Mouse (Mus musculus): ENCODE results near the gene Mrpl34. TPM values are rescaled to one million over a fixed set of nuclear protein-coding genes. Genes with fewer than 3 reads are reported as not detected.

Mrpl34 gene
- polyA plus RNA-seq, 1 experiment from 2014 or later, result 123 TPM

GRCm38 (mm10) chr8:71505979-71506378, 41.2 kb downstream of the Mrpl34 start:
- ATAC-seq (ENCODE audit: low read depth) (no peak), DNase-seq (ENCODE audit: low spot score) (no peak)
- Histone ChIP-seq H3K27ac (replicated peaks; ENCODE audit: low read depth, low read length) (no peak overlapping the region), H3K4me3 (ENCODE audit: low read depth, low read length) (no peak overlapping the region), H3K9me3 (ENCODE audit: control insufficient read depth, low read length) (no peaks in the 10 kb centered on the region), H3K27me3 (replicated peaks; ENCODE audit: control insufficient read depth, insufficient read depth, low read length) (peaks cover 40% of the 10 kb centered on the region), H3K36me3 (ENCODE audit: control insufficient read depth, insufficient read depth, low read length) (no peaks in the 10 kb centered on the region), H3K9ac (ENCODE audit: low read depth, low read length) (no peak overlapping the region), H3K4me1 (ENCODE audit: control insufficient read depth, insufficient read depth, low read length) (no peaks in the 10 kb centered on the region), H3K4me2 (ENCODE audit: low read depth, low read length) (no peak overlapping the region)
- 73% methylated on average over 4 of the region's 4 CpGs for WGBS

- peak overlapping the region; percentile 42; the same call in 1 of the 2 replicates for H3K9ac ChIP-seq (ENCODE audit: low read depth, low read length)
- peaks cover 40% of the 10 kb centered on the region for H3K27me3 ChIP-seq (replicated peaks; ENCODE audit: control insufficient read depth, insufficient read depth, low read length)
- peak overlapping the region; percentile 43 for H3K4me3 ChIP-seq (ENCODE audit: low read depth, low read length)
- peak; percentile 81 for ATAC-seq (ENCODE audit: low read depth)
- no peaks in the 10 kb centered on the region for H3K36me3 ChIP-seq (ENCODE audit: control insufficient read depth, insufficient read depth, low read length)
- under 1% methylated on average over 52 of the region's 61 CpGs for WGBS
- H3K27ac ChIP-seq (replicated peaks; ENCODE audit: low read depth, low read length), result no peak overlapping the region
- peak overlapping the region; percentile 67 for H3K4me2 ChIP-seq (ENCODE audit: low read depth, low read length)
- no peaks in the 10 kb centered on the region for H3K4me1 ChIP-seq (ENCODE audit: control insufficient read depth, insufficient read depth, low read length)
- DNase-seq (ENCODE audit: low spot score), result peak; percentile 94
- no peaks in the 10 kb centered on the region for H3K9me3 ChIP-seq (ENCODE audit: control insufficient read depth, low read length)
Observed at GRCm38 (mm10) chr8:71507589-71508104, 42.9 kb downstream of the Mrpl34 start.

DNA sequence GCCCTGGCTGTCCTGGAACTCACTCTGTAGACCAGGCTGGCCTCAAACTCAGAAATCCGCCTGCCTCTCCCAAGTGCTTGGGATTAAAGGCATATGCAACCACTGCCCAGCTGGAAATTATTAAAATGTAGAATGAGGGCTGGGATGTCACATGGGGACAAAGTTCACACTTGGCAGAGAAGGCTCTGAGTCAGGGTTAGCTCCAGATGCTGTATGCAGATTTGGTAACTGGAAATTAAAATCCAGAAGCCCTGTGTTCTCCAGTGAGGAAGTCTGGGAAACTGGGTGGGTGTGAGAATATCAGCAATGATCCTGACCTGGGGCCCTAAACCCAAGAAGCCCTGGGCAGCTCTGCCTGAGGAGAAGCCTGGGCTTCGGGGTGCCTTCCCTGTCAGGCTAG, 44.6 kb downstream of the Mrpl34 start:
- Histone ChIP-seq H3K4me3 (ENCODE audit: low read depth, low read length) (no peak overlapping the region), H3K4me2 (ENCODE audit: low read depth, low read length) (no peak overlapping the region), H3K4me1 (ENCODE audit: control insufficient read depth, insufficient read depth, low read length) (no peaks in the 10 kb centered on the region), H3K27me3 (replicated peaks; ENCODE audit: control insufficient read depth, insufficient read depth, low read length) (peaks cover 40% of the 10 kb centered on the region), H3K27ac (replicated peaks; ENCODE audit: low read depth, low read length) (no peak overlapping the region), H3K9me3 (ENCODE audit: control insufficient read depth, low read length) (no peaks in the 10 kb centered on the region), H3K9ac (ENCODE audit: low read depth, low read length) (no peak overlapping the region), H3K36me3 (ENCODE audit: control insufficient read depth, insufficient read depth, low read length) (no peaks in the 10 kb centered on the region)
- 29% methylated on average over 1 of the region's 2 CpGs for WGBS
- ATAC-seq (ENCODE audit: low read depth) (no peak), DNase-seq (ENCODE audit: low spot score) (no peak)

DNA sequence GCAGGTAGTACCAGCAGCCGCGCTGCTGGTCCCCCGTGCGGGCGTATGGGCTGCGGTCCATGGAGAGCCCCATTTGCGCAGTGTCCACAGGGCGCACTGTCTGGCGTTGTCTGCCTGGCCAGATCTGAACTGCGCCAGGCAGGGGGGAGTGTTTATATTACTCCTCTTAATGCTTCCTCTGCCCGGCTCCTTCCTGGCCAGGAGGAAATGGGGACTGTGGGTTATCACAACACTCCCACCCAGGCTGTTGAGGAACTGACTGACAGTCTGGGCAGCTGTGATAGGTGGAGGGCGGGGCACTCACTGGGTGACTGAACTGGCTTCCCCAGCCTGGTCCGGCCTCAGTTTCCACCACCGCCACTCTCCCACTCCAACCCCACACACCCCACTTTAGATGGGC, 46.9 kb downstream of the Mrpl34 start, which contains the start of gene Plvap:
TSS of gene Plvap (minus strand) at position 109 of the 400 bp plus-strand sequence.
- ATAC-seq (ENCODE audit: low read depth) (no peak), DNase-seq (ENCODE audit: low spot score) (no peak)
- Histone ChIP-seq H3K9ac (ENCODE audit: low read depth, low read length) (no peak within 1 kb of the TSS), H3K9me3 (ENCODE audit: control insufficient read depth, low read length) (no peaks in the 10 kb centered on the region), H3K27ac (replicated peaks; ENCODE audit: low read depth, low read length) (no peak within 1 kb of the TSS), H3K4me1 (ENCODE audit: control insufficient read depth, insufficient read depth, low read length) (no peaks in the 10 kb centered on the region), H3K4me2 (ENCODE audit: low read depth, low read length) (no peak within 1 kb of the TSS), H3K4me3 (ENCODE audit: low read depth, low read length) (peak within 1 kb of the TSS; percentile 10; the same call in 1 of the 2 replicates), H3K36me3 (ENCODE audit: control insufficient read depth, insufficient read depth, low read length) (no peaks in the 10 kb centered on the region), H3K27me3 (replicated peaks; ENCODE audit: control insufficient read depth, insufficient read depth, low read length) (peaks cover 28% of the 10 kb centered on the region)
- WGBS, result 52% methylated on average over 14 of the region's 14 CpGs

GRCm38 (mm10) chr8:71513018-71513754, 48.4 kb downstream of the Mrpl34 start:
- H3K9ac ChIP-seq (ENCODE audit: low read depth, low read length), result no peak overlapping the region
- H3K36me3 ChIP-seq (ENCODE audit: control insufficient read depth, insufficient read depth, low read length), result no peaks in the 10 kb centered on the region
- no peak for ATAC-seq (ENCODE audit: low read depth)
- H3K27ac ChIP-seq (replicated peaks; ENCODE audit: low read depth, low read length), result no peak overlapping the region
- H3K4me2 ChIP-seq (ENCODE audit: low read depth, low read length), result no peak overlapping the region
- DNase-seq (ENCODE audit: low spot score), result no peak
- H3K4me1 ChIP-seq (ENCODE audit: control insufficient read depth, insufficient read depth, low read length), result no peaks in the 10 kb centered on the region
- peaks cover 13% of the 10 kb centered on the region for H3K27me3 ChIP-seq (replicated peaks; ENCODE audit: control insufficient read depth, insufficient read depth, low read length)
- no peak overlapping the region for H3K4me3 ChIP-seq (ENCODE audit: low read depth, low read length)
- WGBS, result 55% methylated on average over 10 of the region's 15 CpGs
- no peaks in the 10 kb centered on the region for H3K9me3 ChIP-seq (ENCODE audit: control insufficient read depth, low read length)

DNA sequence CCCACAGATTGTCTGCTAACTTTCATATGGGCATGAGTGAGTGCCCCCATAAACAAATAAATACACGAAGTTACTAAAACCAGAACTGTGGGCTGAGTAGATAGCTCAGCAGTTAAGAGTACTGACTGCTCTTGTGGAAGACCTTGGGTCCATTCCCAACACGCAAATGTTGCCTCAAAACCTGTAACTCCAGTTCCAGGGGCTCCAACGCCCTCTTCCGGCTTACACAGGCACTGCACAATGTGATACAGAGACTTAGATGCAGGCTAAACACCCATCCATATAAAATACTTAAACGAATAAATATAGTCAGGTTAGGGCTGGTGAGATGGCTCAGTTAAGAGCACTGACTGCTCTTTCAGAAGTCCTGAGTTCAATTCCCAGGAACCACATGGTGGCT, 50.3 kb downstream of the Mrpl34 start:
- no peak for ATAC-seq (ENCODE audit: low read depth)
- Histone ChIP-seq H3K27me3 (replicated peaks; ENCODE audit: control insufficient read depth, insufficient read depth, low read length) (no peaks in the 10 kb centered on the region; the same call in 1 of the 2 replicates), H3K9me3 (ENCODE audit: control insufficient read depth, low read length) (no peaks in the 10 kb centered on the region), H3K4me2 (ENCODE audit: low read depth, low read length) (no peak overlapping the region), H3K36me3 (ENCODE audit: control insufficient read depth, insufficient read depth, low read length) (no peaks in the 10 kb centered on the region), H3K4me1 (ENCODE audit: control insufficient read depth, insufficient read depth, low read length) (no peaks in the 10 kb centered on the region), H3K27ac (replicated peaks; ENCODE audit: low read depth, low read length) (no peak overlapping the region), H3K9ac (ENCODE audit: low read depth, low read length) (no peak overlapping the region), H3K4me3 (ENCODE audit: low read depth, low read length) (no peak overlapping the region)
- DNase-seq (ENCODE audit: low spot score), result no peak
- 66% methylated on average over 5 of the region's 5 CpGs for WGBS

Other genes starting within 250 kb of the Mrpl34 start
- 24.1 and 26.0 TPM in 2 replicates for gene Myo9b, start 192.2 kb upstream of the Mrpl34 start, polyA plus RNA-seq (2014; fragmentation: Nextera tagmentation; extraction: Ambion mirVana)
- gene Haus8, start 192.0 kb upstream of the Mrpl34 start, polyA plus RNA-seq (2014; fragmentation: Nextera tagmentation; extraction: Ambion mirVana), result 46.2 and 48.7 TPM in 2 replicates
- 106 and 115 TPM in 2 replicates for gene Use1, start 98.1 kb upstream of the Mrpl34 start, polyA plus RNA-seq (2014; fragmentation: Nextera tagmentation; extraction: Ambion mirVana)
- gene Ocel1, start 93.7 kb upstream of the Mrpl34 start, polyA plus RNA-seq (2014; fragmentation: Nextera tagmentation; extraction: Ambion mirVana), result 3.8 and 4.0 TPM in 2 replicates
- 57.2 and 61.9 TPM in 2 replicates for gene Nr2f6, start 83.0 kb upstream of the Mrpl34 start, polyA plus RNA-seq (2014; fragmentation: Nextera tagmentation; extraction: Ambion mirVana)
- 9.4 and 11.3 TPM in 2 replicates for gene Ushbp1, start 69.2 kb upstream of the Mrpl34 start, polyA plus RNA-seq (2014; fragmentation: Nextera tagmentation; extraction: Ambion mirVana)
- gene Babam1, start 68.1 kb upstream of the Mrpl34 start, polyA plus RNA-seq (2014; fragmentation: Nextera tagmentation; extraction: Ambion mirVana), result 79.6 and 85.2 TPM in 2 replicates
- gene Ankle1, start 58.9 kb upstream of the Mrpl34 start, polyA plus RNA-seq (2014; fragmentation: Nextera tagmentation; extraction: Ambion mirVana), result 13.0 and 16.4 TPM in 2 replicates
- 47.9 and 49.4 TPM in 2 replicates for gene Abhd8, start 1.3 kb upstream of the Mrpl34 start, polyA plus RNA-seq (2014; fragmentation: Nextera tagmentation; extraction: Ambion mirVana)
- gene Dda1, start 4.2 kb downstream of the Mrpl34 start, polyA plus RNA-seq (2014; fragmentation: Nextera tagmentation; extraction: Ambion mirVana), result 100 and 105 TPM in 2 replicates
- gene Ano8, start 21.0 kb downstream of the Mrpl34 start, polyA plus RNA-seq (2014; fragmentation: Nextera tagmentation; extraction: Ambion mirVana), result 2.0 and 2.1 TPM in 2 replicates
- gene Gtpbp3, start 23.1 kb downstream of the Mrpl34 start, polyA plus RNA-seq (2014; fragmentation: Nextera tagmentation; extraction: Ambion mirVana), result 5.3 and 6.8 TPM in 2 replicates
- gene Plvap, start 46.8 kb downstream of the Mrpl34 start, polyA plus RNA-seq (2014; fragmentation: Nextera tagmentation; extraction: Ambion mirVana), result 53.5 and 59.0 TPM in 2 replicates
- 2.4 and 3.5 TPM in 2 replicates for gene Ccdc194, start 60.8 kb downstream of the Mrpl34 start, polyA plus RNA-seq (2014; fragmentation: Nextera tagmentation; extraction: Ambion mirVana)
- 16.0 and 16.2 TPM in 2 replicates for gene Bst2, start 72.5 kb downstream of the Mrpl34 start, polyA plus RNA-seq (2014; fragmentation: Nextera tagmentation; extraction: Ambion mirVana)
- 85.4 and 95.3 TPM in 2 replicates for gene Mvb12a, start 78.0 kb downstream of the Mrpl34 start, polyA plus RNA-seq (2014; fragmentation: Nextera tagmentation; extraction: Ambion mirVana)
- gene Tmem221, start 93.9 kb downstream of the Mrpl34 start, polyA plus RNA-seq (2014; fragmentation: Nextera tagmentation; extraction: Ambion mirVana), result 1.1 and 1.4 TPM in 2 replicates
- gene Nxnl1, start 101.6 kb downstream of the Mrpl34 start, polyA plus RNA-seq (2014; fragmentation: Nextera tagmentation; extraction: Ambion mirVana), result 0.07 TPM in 1 of 2 replicates, not detected in the other
- gene Slc27a1, start 103.9 kb downstream of the Mrpl34 start, polyA plus RNA-seq (2014; fragmentation: Nextera tagmentation; extraction: Ambion mirVana), result 15.5 and 20.4 TPM in 2 replicates
- gene Pgls, start 127.2 kb downstream of the Mrpl34 start, polyA plus RNA-seq (2014; fragmentation: Nextera tagmentation; extraction: Ambion mirVana), result 239 and 245 TPM in 2 replicates
- 2.3 and 3.5 TPM in 2 replicates for gene Fam129c, start 132.7 kb downstream of the Mrpl34 start, polyA plus RNA-seq (2014; fragmentation: Nextera tagmentation; extraction: Ambion mirVana)
- gene Colgalt1, start 146.0 kb downstream of the Mrpl34 start, polyA plus RNA-seq (2014; fragmentation: Nextera tagmentation; extraction: Ambion mirVana), result 107 and 112 TPM in 2 replicates
- 1.1 and 1.4 TPM in 2 replicates for gene Unc13a, start 206.8 kb downstream of the Mrpl34 start, polyA plus RNA-seq (2014; fragmentation: Nextera tagmentation; extraction: Ambion mirVana)
- gene Jak3, start 211.3 kb downstream of the Mrpl34 start, polyA plus RNA-seq (2014; fragmentation: Nextera tagmentation; extraction: Ambion mirVana), result 4.8 and 5.2 TPM in 2 replicates
- gene Insl3, start 224.3 kb downstream of the Mrpl34 start, polyA plus RNA-seq (2014; fragmentation: Nextera tagmentation; extraction: Ambion mirVana), result 1.0 TPM in 1 of 2 replicates, not detected in the other
- 0.84 and 0.87 TPM in 2 replicates for gene B3gnt3, start 236.8 kb downstream of the Mrpl34 start, polyA plus RNA-seq (2014; fragmentation: Nextera tagmentation; extraction: Ambion mirVana)

All from embryonic facial prominence, embryonic 14.5 days (tissue).